Mouse (Mus musculus): ENCODE results near the gene Slc22a2.

- TF ChIP-seq POLR2A (IDR thresholded peaks at IDR 0.05; ENCODE audit: borderline replicate concordance, low read depth, low read length): no peak
- TF ChIP-seq CTCF (IDR thresholded peaks at IDR 0.05; ENCODE audit: low read depth, low read length): no peak
Measured at GRCm38 (mm10) chr17:12655826-12656225, 71.9 kb downstream of the Slc22a2 start.

Measured in bone marrow macrophage, adult 2 months (primary cell).